Mouse (Mus musculus): ENCODE results near the gene Chst4.

GRCm38 (mm10) chr8:110039659-110040058 lies at the start of gene Chst4:
- TF ChIP-seq MYC (IDR thresholded peaks at IDR 0.05; ENCODE audit: low read depth, low read length) (no peak), POLR2A (IDR thresholded peaks at IDR 0.05; ENCODE audit: low read depth, low read length) (no peak)
